Mouse (Mus musculus) small intestine, adult 2 months (tissue): ENCODE data around the gene Rgcc.

Experiments used
- CTCF ChIP-seq: fragments of 200-500 bp; IDR thresholded peaks from 2 replicates; pipeline ENCODE4 v1.5.1; 2012; ENCODE audit warnings: low read depth, mild to moderate bottlenecking, control low read depth, inconsistent platforms, low read length, moderate library complexity, mixed read lengths; ENCODE audit not compliant: insufficient replicate concordance, insufficient read length; ENCODE audit errors: extremely low read depth
- POLR2A ChIP-seq: fragments of 200-500 bp; IDR thresholded peaks from 2 replicates; pipeline ENCODE4 v1.6.1; 2012; ENCODE audit warnings: low read depth, mild to moderate bottlenecking, control low read depth, inconsistent platforms, low read length, moderate library complexity

- no peak for TF ChIP-seq POLR2A
- TF ChIP-seq CTCF = no peak
Measured at GRCm38 (mm10) chr14:79289909-79290308, 11.5 kb downstream of the Rgcc start.
